Mouse (Mus musculus) kidney, adult 2 months (tissue): ENCODE measurements around the gene Pym1. TPM values are rescaled to one million over a fixed set of nuclear protein-coding genes. Genes with fewer than 3 reads are reported as not detected.

Experiments used
- DNase-seq: peaks from one replicate; pipeline ENCODE4 v3.0.0; 2021
- H3K27ac ChIP-seq: fragments of 200-500 bp; 2 replicates; pipeline ENCODE4 v1.5.1; 2012; ENCODE audit warnings: low read depth, low read length, control low read depth, inconsistent platforms; ENCODE audit not compliant: insufficient read depth
- H3K27me3 ChIP-seq: fragments of 200-500 bp; replicated peaks from 2 replicates; pipeline ENCODE4 v1.6.1; 2012; ENCODE audit warnings: mild to moderate bottlenecking, moderate library complexity, low read length, inconsistent platforms; ENCODE audit not compliant: control insufficient read depth, insufficient read depth
- H3K36me3 ChIP-seq: fragments of 200-500 bp; 2 replicates; pipeline ENCODE4 v1.6.1; 2012; ENCODE audit warnings: mild to moderate bottlenecking, moderate library complexity, low read length, inconsistent platforms; ENCODE audit not compliant: control insufficient read depth, insufficient read depth
- H3K4me1 ChIP-seq: fragments of 200-500 bp; 2 replicates; pipeline ENCODE4 v1.6.1; 2011; ENCODE audit warnings: low read length; ENCODE audit not compliant: control insufficient read depth, insufficient read depth
- H3K4me3 ChIP-seq: fragments of 200-500 bp; 2 replicates; pipeline ENCODE4 v1.5.1; 2011; ENCODE audit warnings: mild to moderate bottlenecking, low read depth, low read length, control low read depth; ENCODE audit not compliant: insufficient read depth
- CTCF ChIP-seq: fragments of 200-500 bp; conservative IDR thresholded peaks from 2 replicates; pipeline ENCODE4 v1.5.1; 2011; ENCODE audit warnings: low read depth, mild to moderate bottlenecking, control low read depth, low read length, moderate library complexity, mixed read lengths; ENCODE audit not compliant: insufficient read depth, insufficient read length
- POLR2A ChIP-seq: fragments of 200-500 bp; IDR thresholded peaks from one replicate; pipeline ENCODE4 v1.6.1; 2011; ENCODE audit warnings: low read depth, low read length, control low read depth
- WGBS: fragments of 180-500 bp; shearing (Covaris S2); methylation state at CpG from one replicate; pipeline ENCODE4 v1.1.7; 2018; 5-methylcytosine and 5-hydroxymethylcytosine counted together
- polyA plus RNA-seq: library from polyadenylated mRNA; depleted of rRNA; stranded (reverse); fragments of >200 nt; gene quantifications from 2 replicates; pipeline ENCODE4 v1.2.3, GENCODE M21; 2012

The Pym1 gene
- polyA plus RNA-seq, 1 experiment: 20.0 TPM

DNA sequence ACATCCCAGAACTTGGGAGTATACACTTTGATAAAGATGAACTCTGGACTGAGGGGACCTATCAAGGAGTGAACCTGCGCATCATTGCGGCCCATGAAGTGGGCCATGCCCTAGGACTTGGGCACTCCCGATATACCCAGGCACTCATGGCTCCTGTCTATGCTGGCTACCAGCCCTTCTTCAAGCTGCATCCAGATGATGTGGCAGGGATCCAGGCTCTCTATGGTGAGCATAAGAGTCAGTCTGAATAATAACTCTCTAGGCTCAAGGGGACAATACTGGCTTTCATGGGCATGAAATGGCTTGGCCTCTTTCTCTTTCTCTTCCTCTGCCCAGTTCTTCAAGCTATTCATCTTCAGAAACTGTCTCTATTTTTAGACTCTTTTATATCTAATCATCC, 47.9 kb downstream of the Pym1 start:
- Histone ChIP-seq H3K36me3 (no peaks in the 10 kb centered on the region), H3K4me1 (no peaks in the 10 kb centered on the region), H3K27me3 (no peaks in the 10 kb centered on the region), H3K27ac (no peak overlapping the region), H3K4me3 (no peak overlapping the region)
- WGBS: 98% methylated on average over 3 of the region's 3 CpGs
- TF ChIP-seq POLR2A (no peak), CTCF (no peak)
- DNase-seq: no peak

DNA sequence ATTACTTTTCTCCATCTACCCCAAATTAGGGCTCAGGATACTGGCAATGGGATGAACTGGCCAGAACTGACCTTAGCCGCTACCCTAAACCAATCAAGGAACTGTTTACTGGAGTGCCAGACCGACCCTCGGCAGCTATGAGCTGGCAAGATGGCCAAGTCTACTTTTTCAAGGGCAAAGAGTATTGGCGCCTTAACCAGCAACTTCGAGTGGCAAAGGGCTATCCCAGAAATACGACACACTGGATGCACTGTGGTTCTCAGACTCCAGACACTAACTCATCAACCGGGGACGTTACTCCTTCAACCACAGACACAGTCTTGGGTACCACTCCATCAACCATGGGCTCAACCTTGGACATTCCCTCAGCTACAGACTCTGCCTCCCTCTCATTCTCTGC, 51.0 kb downstream of the Pym1 start:
- Histone ChIP-seq H3K27ac (no peak overlapping the region), H3K4me3 (no peak overlapping the region), H3K27me3 (no peaks in the 10 kb centered on the region), H3K4me1 (no peaks in the 10 kb centered on the region), H3K36me3 (no peaks in the 10 kb centered on the region)
- no peak for DNase-seq
- TF ChIP-seq POLR2A (no peak), CTCF (no peak)
- 95% methylated on average over 8 of the region's 8 CpGs for WGBS

DNA sequence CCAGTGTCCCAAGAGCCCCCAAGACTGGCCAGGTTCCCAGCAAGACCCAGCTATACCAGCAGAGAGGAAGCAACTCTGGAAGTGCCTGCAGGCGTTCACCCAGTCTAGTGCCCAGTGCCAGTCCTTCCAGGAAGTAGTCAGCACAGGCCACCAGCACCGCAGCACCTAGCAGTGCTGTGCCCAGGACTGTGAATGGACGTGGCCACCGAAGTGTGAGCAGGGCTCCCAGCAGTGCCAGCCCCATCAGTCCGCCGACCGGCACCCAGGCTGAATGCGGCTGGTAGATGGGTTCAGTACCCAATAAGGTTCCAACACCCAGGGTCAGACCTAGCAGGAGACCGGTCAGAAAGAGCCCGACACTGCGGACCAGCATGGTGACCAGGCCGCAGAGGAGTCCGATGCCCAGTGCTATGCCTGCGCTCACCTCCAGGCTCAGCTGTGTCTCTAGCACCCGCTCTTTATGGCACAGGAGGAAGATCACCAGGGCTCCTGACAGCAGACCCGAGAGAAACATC, 54.3 kb downstream of the Pym1 start:
- H3K4me3 ChIP-seq: no peak overlapping the region
- 93% methylated on average over 16 of the region's 16 CpGs for WGBS
- H3K27ac ChIP-seq: no peak overlapping the region
- TF ChIP-seq POLR2A: no peak
- TF ChIP-seq CTCF: no peak
- H3K36me3 ChIP-seq: no peaks in the 10 kb centered on the region
- H3K27me3 ChIP-seq: no peaks in the 10 kb centered on the region
- H3K4me1 ChIP-seq: peaks cover 9% of the 10 kb centered on the region; the same call in 1 of the 2 replicates
- DNase-seq: no peak

- H3K27ac ChIP-seq: no peak overlapping the region
These were observed 55.3 kb downstream of the Pym1 start for GRCm38 (mm10) chr10:128802956-128803355.

GRCm38 (mm10) chr10:128803361-128803760, 55.7 kb downstream of the Pym1 start:
- peak overlapping the region; percentile 73 for H3K27ac ChIP-seq
- H3K4me3 ChIP-seq: peak overlapping the region; percentile 86
- peaks cover 12% of the 10 kb centered on the region; the same call in 1 of the 2 replicates for H3K4me1 ChIP-seq
- no peaks in the 10 kb centered on the region for H3K27me3 ChIP-seq
- TF ChIP-seq CTCF (no peak), POLR2A (no peak)
- no peaks in the 10 kb centered on the region for H3K36me3 ChIP-seq
- WGBS: 24% methylated on average over 6 of the region's 6 CpGs
- no peak for DNase-seq

More at GRCm38 (mm10) chr10:128802956-128803355, 55.3 kb downstream of the Pym1 start:
- H3K4me3 ChIP-seq: no peak overlapping the region
- no peaks in the 10 kb centered on the region for H3K27me3 ChIP-seq
- peaks cover 12% of the 10 kb centered on the region; the same call in 1 of the 2 replicates for H3K4me1 ChIP-seq
- DNase-seq: no peak
- TF ChIP-seq POLR2A (no peak), CTCF (no peak)
- no peaks in the 10 kb centered on the region for H3K36me3 ChIP-seq
- 74% methylated on average over 4 of the region's 4 CpGs for WGBS

DNA sequence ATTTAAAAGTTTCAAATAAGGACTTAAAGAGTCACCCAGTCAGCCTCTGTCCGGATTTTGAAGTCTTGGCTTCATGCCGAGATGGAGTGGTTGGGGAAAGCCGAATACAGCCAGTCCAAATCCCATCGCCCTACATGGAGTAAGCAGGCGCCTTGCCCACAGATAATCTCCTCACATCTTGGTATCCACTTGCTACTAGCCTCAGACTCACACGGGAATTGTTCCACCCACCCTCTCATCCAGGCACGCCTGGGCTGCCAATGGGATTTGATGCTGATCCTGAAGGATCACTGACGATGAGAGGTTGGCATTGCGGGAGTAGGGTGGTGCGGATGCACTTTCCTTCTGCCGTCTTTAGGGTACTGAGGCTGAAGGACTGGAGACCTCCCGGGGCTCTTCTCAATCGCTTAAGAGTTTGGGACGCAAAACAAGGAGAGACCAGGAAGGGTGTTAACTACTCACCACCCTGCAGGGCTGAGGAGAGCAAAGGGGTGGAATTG, 56.1 kb downstream of the Pym1 start, which contains the start of gene Dnajc14:
TSS of gene Dnajc14 (plus strand) at position 292 of the 500 bp plus-strand sequence.
- WGBS: 2% methylated on average over 14 of the region's 14 CpGs
- peak; percentile 58 for DNase-seq

GRCm38 (mm10) chr10:128804271-128805091, 56.8 kb downstream of the Pym1 start, which contains the start of gene Tmem198b:
Tmem198b (minus strand) TSS chr10:128804370.
- TF ChIP-seq CTCF: no peak
- peak within 1 kb of the TSS; percentile 88 for H3K27ac ChIP-seq
- no peaks in the 10 kb centered on the region for H3K27me3 ChIP-seq
- peak; percentile 66 for DNase-seq
- under 1% methylated on average over 28 of the region's 28 CpGs for WGBS
- H3K4me1 ChIP-seq: peaks cover 12% of the 10 kb centered on the region; the same call in 1 of the 2 replicates
- peak within 1 kb of the TSS; percentile 86 for H3K4me3 ChIP-seq
- H3K36me3 ChIP-seq: no peaks in the 10 kb centered on the region

More for the DNA sequence above, 56.1 kb downstream of the Pym1 start, which contains the start of gene Dnajc14:
- TF ChIP-seq POLR2A (no peak), CTCF (no peak)
- H3K27me3 ChIP-seq: no peaks in the 10 kb centered on the region
- H3K27ac ChIP-seq: peak within 1 kb of the TSS; percentile 88
- H3K4me1 ChIP-seq: peaks cover 12% of the 10 kb centered on the region; the same call in 1 of the 2 replicates
- peak within 1 kb of the TSS; percentile 86 for H3K4me3 ChIP-seq
- H3K36me3 ChIP-seq: no peaks in the 10 kb centered on the region
